Mouse (Mus musculus) cerebellum, adult 2 months (tissue): Measurements from ENCODE around the gene Tmcc1.

ENCODE experiments used
- CTCF ChIP-seq: fragments of 200-500 bp; IDR thresholded peaks from 2 replicates; pipeline ENCODE4 v1.5.1; 2011; ENCODE audit warnings: low read depth, mild to moderate bottlenecking, control low read depth, low read length, moderate library complexity, borderline replicate concordance; ENCODE audit not compliant: insufficient read depth
- POLR2A ChIP-seq: fragments of 200-500 bp; IDR thresholded peaks from 2 replicates; pipeline ENCODE4 v1.6.1; 2011; ENCODE audit warnings: low read length, control low read depth, borderline replicate concordance; ENCODE audit not compliant: insufficient read depth

DNA sequence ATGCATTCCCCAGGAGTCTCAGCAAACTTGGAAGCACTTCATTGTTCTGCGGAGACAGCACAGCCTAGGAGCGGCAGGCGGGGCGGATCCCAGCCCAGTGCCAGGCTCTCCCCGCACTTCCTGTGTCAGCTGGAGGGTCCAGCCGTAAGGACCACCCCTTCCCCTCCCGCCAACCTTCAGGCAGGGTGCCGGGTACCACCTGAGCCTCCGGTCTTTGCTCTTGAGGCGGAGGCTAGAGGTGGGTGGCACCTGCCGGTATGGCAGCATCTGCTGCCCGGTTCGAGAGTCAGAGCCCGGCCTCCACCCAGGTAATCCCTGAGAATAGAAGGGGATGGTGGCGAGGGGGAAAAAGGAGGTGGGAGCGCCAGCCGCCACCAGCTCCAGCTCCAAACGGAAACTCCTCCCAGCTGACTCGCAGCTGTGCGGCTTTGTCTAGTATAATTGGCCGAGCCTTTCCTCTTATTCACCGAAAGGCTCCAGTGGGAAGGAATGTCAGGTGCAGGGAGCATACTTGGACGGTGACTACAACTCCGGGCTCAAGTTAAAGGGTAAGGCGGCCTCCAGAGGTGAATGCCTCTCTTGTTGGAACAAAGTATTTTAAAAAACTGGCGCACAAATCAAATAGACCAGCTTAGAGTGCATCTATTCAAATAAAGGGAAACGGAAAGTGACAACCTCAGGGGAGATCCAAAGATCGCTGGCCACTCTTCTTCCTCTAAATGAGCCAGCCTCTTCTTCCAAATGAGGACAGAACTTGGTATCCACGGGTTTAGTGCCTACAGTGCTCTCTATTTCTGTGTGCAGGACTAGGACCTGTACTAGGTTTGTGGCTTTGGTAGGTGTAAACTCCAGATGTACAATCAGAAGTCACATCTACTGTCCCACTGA is 85.6 kb downstream of the Tmcc1 start:
- no peak for TF ChIP-seq CTCF
- TF ChIP-seq POLR2A, result no peak
